ENCODE assay signal across 15 mouse cellular contexts in the genomic region with DNA sequence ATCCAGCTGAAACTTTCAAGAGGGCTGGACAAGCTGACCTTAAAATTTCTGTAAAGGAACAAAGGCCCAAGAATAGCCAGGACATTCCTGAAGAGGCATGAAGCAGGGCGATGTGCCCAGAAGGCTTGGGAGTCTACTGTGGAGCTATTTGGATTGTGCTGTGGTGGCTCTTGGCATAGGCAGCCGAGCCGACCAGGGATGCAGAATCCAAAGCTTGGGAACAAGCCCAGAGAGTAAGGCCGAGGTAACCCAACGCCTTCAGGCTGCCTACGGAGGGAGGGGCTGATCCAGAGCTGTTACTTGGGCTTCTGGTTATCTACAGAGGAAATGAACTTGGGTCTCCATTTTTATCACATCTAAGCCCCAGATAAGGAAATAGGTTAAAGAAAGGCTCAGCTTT. TPM values are rescaled to one million over a fixed set of nuclear protein-coding genes. Genes with fewer than 3 reads are reported as not detected.
DNase-seq lines count a peak whose midpoint lies in the region; ATAC-seq and TF ChIP-seq lines count a peak whose summit lies in the region.
"Had no signal": no experiment of that assay in that cellular context is flagged by ENCODE, and none has a peak within 500 bp of the region (broad histone marks: within the 10 kb centered on the region; RNA-seq: fewer than 3 reads in every experiment).

No protein-coding gene starts in this region.

- peak; percentile 35 for DNase-seq in hindbrain, postnatal 0 days (ENCODE audit: low spot score)
- DNase-seq in right cerebral cortex, adult 18-20 months, result peak; percentile 19
- DNase-seq in right cerebral cortex, postnatal 14 days, result no peak
- DNase-seq in gastrocnemius, adult 8-10 months (ENCODE audit: low spot score in 2 of 2), result peak; percentile 45 to 74
- peak; percentile 64 for DNase-seq in heart, postnatal 4 days
- no peak for DNase-seq in frontal cortex, postnatal 36 days (ENCODE audit: low spot score in 2 of 2)
- no peak for DNase-seq in T-cell, adult 2 months (ENCODE audit: low spot score)
- DNase-seq: embryo, embryonic 11 days had no signal

- no peak overlapping the region for H3K27ac ChIP-seq in hindbrain, postnatal 0 days
- no peak overlapping the region for H3K27ac ChIP-seq in hindbrain, embryonic 16.5 days (ENCODE audit: low read depth, low read length)
- H3K27ac ChIP-seq: forebrain, embryonic 12.5 days; heart, embryonic 13.5 days; kidney, embryonic 15.5 days had no signal

- no peak overlapping the region for H3K4me2 ChIP-seq in hindbrain, postnatal 0 days (ENCODE audit: low read depth, low read length)
- no peak overlapping the region for H3K4me2 ChIP-seq in hindbrain, embryonic 16.5 days (ENCODE audit: low read length)
- H3K4me2 ChIP-seq: forebrain, embryonic 12.5 days; heart, embryonic 13.5 days; kidney, embryonic 15.5 days; liver, embryonic 11.5 days had no signal

- H3K36me3 ChIP-seq in hindbrain, postnatal 0 days (ENCODE audit: insufficient read depth, low read length), result no peaks in the 10 kb centered on the region
- no peaks in the 10 kb centered on the region for H3K36me3 ChIP-seq in hindbrain, embryonic 16.5 days (ENCODE audit: control insufficient read depth, insufficient read depth, low read length)
- H3K36me3 ChIP-seq: forebrain, embryonic 12.5 days; heart, embryonic 13.5 days; kidney, embryonic 15.5 days had no signal

- no peak overlapping the region for H3K9ac ChIP-seq in hindbrain, postnatal 0 days (replicated peaks; ENCODE audit: low read length)
- no peak overlapping the region for H3K9ac ChIP-seq in hindbrain, embryonic 16.5 days (ENCODE audit: low read depth, low read length)
- H3K9ac ChIP-seq: forebrain, embryonic 12.5 days; heart, embryonic 13.5 days; kidney, embryonic 15.5 days had no signal

- no peaks in the 10 kb centered on the region for H3K4me1 ChIP-seq in hindbrain, postnatal 0 days (ENCODE audit: insufficient read depth, low read length)
- H3K4me1 ChIP-seq in hindbrain, embryonic 16.5 days (ENCODE audit: control insufficient read depth, insufficient read depth, low read depth, low read length), result no peaks in the 10 kb centered on the region
- H3K4me1 ChIP-seq: forebrain, embryonic 12.5 days; kidney, embryonic 15.5 days; megakaryocyte, embryonic 14.5 days had no signal

- no peak overlapping the region for H3K4me3 ChIP-seq in hindbrain, postnatal 0 days (ENCODE audit: low read length)
- no peak overlapping the region for H3K4me3 ChIP-seq in hindbrain, embryonic 16.5 days (ENCODE audit: low read length)
- H3K4me3 ChIP-seq: forebrain, embryonic 12.5 days; heart, embryonic 13.5 days; kidney, embryonic 15.5 days; megakaryocyte, embryonic 14.5 days had no signal

- no peaks in the 10 kb centered on the region for H3K9me3 ChIP-seq in hindbrain, postnatal 0 days (ENCODE audit: low read length)
- no peaks in the 10 kb centered on the region for H3K9me3 ChIP-seq in hindbrain, embryonic 16.5 days (ENCODE audit: control insufficient read depth, low read length)
- H3K9me3 ChIP-seq: forebrain, embryonic 12.5 days; heart, embryonic 13.5 days; kidney, embryonic 15.5 days; megakaryocyte, embryonic 14.5 days had no signal

- WGBS in hindbrain, postnatal 0 days, result 50% methylated on average over 6 of the region's 6 CpGs
- 55% methylated on average over 6 of the region's 6 CpGs for WGBS in hindbrain, embryonic 16.5 days

- TF ChIP-seq CTCF in hindbrain, postnatal 0 days (IDR thresholded peaks at IDR 0.05; ENCODE audit: low read depth), result no peak

- no peak for ATAC-seq in hindbrain, postnatal 0 days
- ATAC-seq in hindbrain, embryonic 16.5 days, result no peak

- H3K27me3 ChIP-seq in hindbrain, postnatal 0 days (ENCODE audit: insufficient read depth, low read length), result no peaks in the 10 kb centered on the region
- no peaks in the 10 kb centered on the region for H3K27me3 ChIP-seq in hindbrain, embryonic 16.5 days (replicated peaks; ENCODE audit: control insufficient read depth, insufficient read depth, low read length)

RNA-seq across cellular contexts. Expression of a gene that starts 18.9 kb away (rescaled TPM):
- total RNA-seq in hindbrain, postnatal 0 days (2014; rRNA removed), result not detected in 2 replicates
- not detected in 2 replicates for polyA plus RNA-seq in hindbrain, postnatal 0 days (2015; fragmentation: Nextera tagmentation; extraction: Ambion mirVana)
- 0.24 and 0.29 TPM in 2 replicates for polyA plus RNA-seq in hindbrain, embryonic 16.5 days (2015; fragmentation: Nextera tagmentation; extraction: Ambion mirVana)
- total RNA-seq in gastrocnemius, adult 8-10 months (2022), result not detected
- under 1 TPM in 1 of 2 experiments, not detected in 1; 0.20 TPM for total RNA-seq in heart, postnatal 4 days (2021)
- total RNA-seq: left cerebral cortex, adult 8-10 months had no signal
- polyA plus RNA-seq: kidney, embryonic 15.5 days had no signal

Comparison
In these comparisons a context has a peak if more than half of its experiments do, and no peak if none do; other contexts are left out.
1. DNase-seq: peak in hindbrain, postnatal 0 days (single experiment), right cerebral cortex, adult 18-20 months (single experiment), gastrocnemius, adult 8-10 months (2 of 2) and heart, postnatal 4 days (single experiment); none in right cerebral cortex, postnatal 14 days (single experiment), frontal cortex, postnatal 36 days (0 of 2) and T-cell, adult 2 months (single experiment).